Mouse (Mus musculus): ENCODE measurements around the gene Anxa9. TPM values are rescaled to one million over a fixed set of nuclear protein-coding genes. Genes with fewer than 3 reads are reported as not detected.

Gene Anxa9
- polyA plus RNA-seq, 1 experiment from 2014 or later: 7.1 TPM

DNA sequence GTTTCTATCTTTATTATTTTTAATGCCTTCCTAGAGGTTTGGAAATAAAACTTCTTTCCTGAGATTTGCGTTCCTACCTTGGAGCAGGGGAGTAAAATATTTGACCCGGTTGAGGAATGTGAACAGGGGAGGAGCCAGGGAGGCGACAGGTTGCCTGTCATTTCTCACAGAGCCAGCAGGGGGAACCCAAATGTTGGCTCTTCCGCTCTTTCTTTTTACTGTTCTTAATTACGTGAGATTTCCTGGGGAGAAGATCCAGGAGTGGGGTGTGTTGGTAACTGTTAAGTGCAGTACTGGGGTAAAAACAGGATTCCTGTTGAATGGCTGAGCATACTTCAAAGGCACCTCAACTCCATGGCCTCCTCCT, 10.9 kb downstream of the Anxa9 start:
- in situ Hi-C loops (cut with MboI; ENCODE audit: low pct_unique_long_range_greater_than_20kb): no loop called here
- no peak for ATAC-seq
- CTCF ChIA-PET: interaction anchor here (1.4 to 3.8 kb wide), 4 partner anchors 11 to 66 kb away, joined by 3 to 20 read pairs (median 6); partner anchors contain the start of gene Anxa9

DNA sequence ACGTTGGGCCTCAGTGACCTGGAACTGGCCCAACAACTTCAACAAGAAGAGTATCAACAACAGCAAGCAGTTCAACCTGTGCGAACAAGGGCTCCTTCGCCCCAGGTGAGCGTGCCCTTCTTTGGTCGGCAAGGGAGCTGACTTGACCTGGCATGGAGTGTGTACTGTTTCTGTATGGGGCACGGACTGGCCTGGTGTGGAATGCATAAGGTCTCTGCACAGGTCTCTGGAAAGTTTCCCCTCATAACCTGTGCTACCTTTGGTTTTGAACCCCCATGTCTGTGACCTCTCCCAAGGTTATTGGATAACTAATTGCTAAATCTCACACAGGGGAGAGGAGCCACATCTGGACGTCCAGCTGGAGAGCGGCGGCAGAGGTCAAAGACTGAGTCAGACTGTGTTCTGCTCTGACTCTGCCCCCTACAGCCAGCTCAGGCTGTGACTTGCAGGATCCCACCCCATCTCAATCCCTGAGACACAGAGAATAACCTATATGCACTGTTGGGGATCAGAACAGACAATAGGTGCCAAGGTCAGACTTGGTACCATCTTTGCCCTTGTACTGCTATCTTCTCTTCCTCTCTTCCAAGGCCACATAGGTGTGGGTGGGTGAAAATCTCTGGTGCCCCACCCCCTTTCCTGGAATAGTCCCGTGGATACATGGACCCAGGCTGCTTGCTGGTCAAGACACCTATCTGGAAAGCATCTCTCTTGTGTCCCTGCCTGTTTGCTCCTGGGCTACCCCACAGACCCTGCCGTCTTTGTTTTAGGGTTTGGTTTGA, 11.5 kb downstream of the Anxa9 start:
- ChIA-PET POLR2A (interaction anchor here (0.8 to 2.4 kb wide), 4 partner anchors 11 to 20 kb away, joined by 3 to 13 read pairs (median 6); partner anchors contain the start of genes Anxa9 and Cers2), CTCF (interaction anchor here (0.7 to 3.8 kb wide), 7 partner anchors 12 to 107 kb away, joined by 3 to 20 read pairs (median 6); partner anchors contain the start of gene 4930558C23Rik)
- H3K27me3 ChIP-seq: no peaks in the 10 kb centered on the region
- no peak for TF ChIP-seq CTCF (IDR thresholded peaks at IDR 0.05)
- no peak for DNase-seq (ENCODE audit: low read depth, low spot score)
- in situ Hi-C loops (cut with MboI; ENCODE audit: low pct_unique_long_range_greater_than_20kb): no loop called here
- ATAC-seq: no peak

More for the DNA sequence above, 10.9 kb downstream of the Anxa9 start:
- no peak for DNase-seq (ENCODE audit: low read depth, low spot score)
- H3K27me3 ChIP-seq: no peaks in the 10 kb centered on the region
- POLR2A ChIA-PET: interaction anchor here (1.2 to 2.0 kb wide), 2 partner anchors 14 to 19 kb away, joined by 3 to 8 read pairs; partner anchors contain the start of genes Cers2 and Prune1
- no peak for TF ChIP-seq CTCF (IDR thresholded peaks at IDR 0.05)

DNA sequence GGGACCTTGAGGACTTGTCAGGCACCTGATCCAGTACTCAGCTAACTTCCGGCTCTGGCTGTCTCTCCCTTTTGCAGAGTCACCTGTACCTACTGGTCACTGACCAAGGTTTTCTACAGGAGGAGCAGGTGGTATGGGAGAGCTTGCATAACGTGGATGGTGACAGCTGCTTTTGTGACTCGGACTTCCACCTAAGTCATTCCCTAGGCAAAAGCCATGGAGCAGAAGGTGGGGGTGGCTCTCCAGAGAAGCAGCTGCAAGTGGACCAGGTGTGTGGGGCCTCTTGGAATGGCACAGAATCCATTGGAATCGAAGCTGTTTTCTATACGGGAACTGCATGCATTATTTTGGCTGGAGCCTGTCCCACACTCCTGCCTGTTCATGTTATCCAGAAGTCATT, 12.3 kb downstream of the Anxa9 start:
- TF ChIP-seq CTCF (IDR thresholded peaks at IDR 0.05): no peak
- in situ Hi-C loops (cut with MboI; ENCODE audit: low pct_unique_long_range_greater_than_20kb): no loop called here
- H3K27me3 ChIP-seq: no peaks in the 10 kb centered on the region
- DNase-seq (ENCODE audit: low read depth, low spot score): no peak
- ChIA-PET POLR2A (interaction anchor here (0.8 to 2.4 kb wide), 5 partner anchors 8 to 21 kb away, joined by 3 to 13 read pairs (median 4); partner anchors contain the start of genes Anxa9 and Cers2), CTCF (interaction anchor here (0.9 to 3.8 kb wide), 7 partner anchors 10 to 107 kb away, joined by 3 to 20 read pairs (median 6); partner anchors contain the start of gene 4930558C23Rik)
- no peak for ATAC-seq

DNA sequence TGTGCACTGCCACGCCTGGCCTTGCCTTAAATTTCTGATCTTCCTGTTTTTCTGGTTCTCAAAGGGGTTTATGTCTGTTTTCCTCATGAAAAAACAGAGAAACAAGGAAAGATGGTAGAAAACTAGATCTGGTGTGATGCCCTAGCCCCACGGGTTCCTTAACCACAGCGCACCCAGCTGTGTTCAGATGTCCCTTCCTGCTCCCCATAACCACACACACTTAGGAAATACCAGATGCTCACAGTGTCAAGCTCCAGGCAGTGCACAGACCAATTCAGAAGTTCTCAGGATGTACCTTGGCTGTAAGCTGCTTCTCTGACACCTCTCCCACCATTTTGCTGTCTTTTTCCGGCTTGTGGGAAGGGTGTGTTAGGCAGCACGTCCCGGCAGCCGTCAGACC, 12.7 kb downstream of the Anxa9 start:
- no peak for TF ChIP-seq CTCF (IDR thresholded peaks at IDR 0.05)
- POLR2A ChIA-PET: interaction anchor here (0.6 to 2.4 kb wide), 6 partner anchors 9 to 28 kb away, joined by 3 to 13 read pairs (median 4); partner anchors contain the start of genes Anxa9 and Cers2
- H3K27me3 ChIP-seq: no peaks in the 10 kb centered on the region
- DNase-seq (ENCODE audit: low read depth, low spot score): no peak
- in situ Hi-C loops (cut with MboI; ENCODE audit: low pct_unique_long_range_greater_than_20kb): no loop called here
- ATAC-seq: no peak
- CTCF ChIA-PET: interaction anchor here (1.4 to 3.8 kb wide), 6 partner anchors 11 to 64 kb away, joined by 3 to 20 read pairs (median 6); no protein-coding TSS in a partner anchor

DNA sequence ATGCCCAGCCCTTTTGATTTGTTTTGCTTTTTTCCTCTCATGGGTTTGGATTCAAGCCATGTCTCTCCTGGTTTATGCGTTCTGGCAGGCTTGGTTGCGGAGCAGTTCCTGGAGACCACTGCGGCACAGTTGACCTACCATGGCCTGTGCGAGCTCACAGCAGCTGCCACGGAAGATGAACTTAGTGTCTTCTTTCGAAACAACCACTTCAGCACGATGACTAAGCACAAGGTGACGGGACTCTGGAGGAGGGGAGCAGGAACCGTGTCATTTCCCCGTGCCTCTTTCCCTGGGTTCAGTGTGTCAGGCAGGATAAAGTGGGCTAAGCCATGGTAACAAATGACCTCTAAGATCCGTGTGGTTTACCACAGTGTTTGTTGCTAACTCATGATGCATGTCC, 13.4 kb downstream of the Anxa9 start:
- ChIA-PET POLR2A (interaction anchor here (0.9 to 2.4 kb wide), 5 partner anchors 10 to 22 kb away, joined by 3 to 13 read pairs (median 5); partner anchors contain the start of genes Anxa9, Cers2 and Mindy1), CTCF (interaction anchor here (1.0 to 3.8 kb wide), 3 partner anchors 10 to 18 kb away, joined by 3 to 20 read pairs (median 3); no protein-coding TSS in a partner anchor)
- in situ Hi-C loops (cut with MboI; ENCODE audit: low pct_unique_long_range_greater_than_20kb): no loop called here
- DNase-seq (ENCODE audit: low read depth, low spot score): peak; percentile 100
- H3K27me3 ChIP-seq: no peaks in the 10 kb centered on the region
- TF ChIP-seq CTCF (IDR thresholded peaks at IDR 0.05): no peak
- peak; percentile 89 for ATAC-seq

DNA sequence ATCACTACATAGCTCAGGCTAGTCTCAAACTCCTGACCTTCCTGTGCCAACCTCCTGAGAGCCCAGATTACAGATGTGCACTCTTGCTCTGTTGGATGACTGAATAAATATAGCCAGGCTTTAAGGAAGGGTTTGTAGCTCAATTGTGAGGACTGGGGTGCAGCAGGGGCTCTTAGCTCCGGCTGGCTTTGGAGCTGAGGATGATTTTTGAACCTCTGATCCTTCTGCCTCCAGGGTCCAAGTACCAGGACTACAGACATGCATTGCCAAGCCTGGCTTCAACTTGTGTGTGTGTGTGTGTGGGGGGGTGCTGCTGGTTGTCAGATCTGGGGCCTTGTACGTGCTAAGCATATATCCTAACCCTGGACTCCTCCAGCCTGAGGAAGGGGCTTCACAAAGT, 14.1 kb downstream of the Anxa9 start:
- POLR2A ChIA-PET: interaction anchor here (0.7 to 1.6 kb wide), 4 partner anchors 9 to 23 kb away, joined by 3 to 5 read pairs (median 4); partner anchors contain the start of genes Cers2 and Mindy1
- no peak for TF ChIP-seq CTCF (IDR thresholded peaks at IDR 0.05)
- DNase-seq (ENCODE audit: low read depth, low spot score): no peak
- no peaks in the 10 kb centered on the region for H3K27me3 ChIP-seq
- in situ Hi-C loops (cut with MboI; ENCODE audit: low pct_unique_long_range_greater_than_20kb): no loop called here
- CTCF ChIA-PET: interaction anchor here (1.0 to 3.8 kb wide), 2 partner anchors 9 to 19 kb away, joined by 3 to 20 read pairs; no protein-coding TSS in a partner anchor
- no peak for ATAC-seq

DNA sequence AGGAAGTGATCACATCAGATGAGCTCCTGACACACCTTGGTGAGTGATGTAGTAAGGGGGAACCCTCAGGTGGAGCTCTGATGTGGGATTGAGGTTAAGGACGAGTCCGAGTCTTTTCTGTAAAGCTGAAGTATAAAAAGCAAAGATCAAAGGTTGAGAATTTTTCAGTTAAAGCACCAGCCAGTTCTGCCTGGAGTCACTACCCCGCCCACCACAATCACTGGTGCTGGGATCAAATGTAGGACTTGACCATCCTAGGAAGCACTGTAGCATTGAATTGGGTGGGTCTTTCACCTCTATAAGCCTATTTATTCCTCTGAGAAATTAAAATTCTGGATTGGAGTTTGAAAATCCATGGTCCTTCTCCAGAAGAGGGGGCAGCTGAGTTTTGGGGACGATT, 15.9 kb downstream of the Anxa9 start:
- in situ Hi-C loops (cut with MboI; ENCODE audit: low pct_unique_long_range_greater_than_20kb): no loop called here
- CTCF ChIA-PET: interaction anchor here (1.9 kb wide), 1 partner anchor 20 kb away, joined by 5 read pairs; no protein-coding TSS in a partner anchor
- ATAC-seq: no peak
- POLR2A ChIA-PET: interaction anchor here (0.6 to 1.3 kb wide), 2 partner anchors 9 to 26 kb away, joined by 4 read pairs; partner anchors contain the start of gene Prune1
- no peak for TF ChIP-seq CTCF (IDR thresholded peaks at IDR 0.05)
- H3K27me3 ChIP-seq: no peaks in the 10 kb centered on the region
- no peak for DNase-seq (ENCODE audit: low read depth, low spot score)

DNA sequence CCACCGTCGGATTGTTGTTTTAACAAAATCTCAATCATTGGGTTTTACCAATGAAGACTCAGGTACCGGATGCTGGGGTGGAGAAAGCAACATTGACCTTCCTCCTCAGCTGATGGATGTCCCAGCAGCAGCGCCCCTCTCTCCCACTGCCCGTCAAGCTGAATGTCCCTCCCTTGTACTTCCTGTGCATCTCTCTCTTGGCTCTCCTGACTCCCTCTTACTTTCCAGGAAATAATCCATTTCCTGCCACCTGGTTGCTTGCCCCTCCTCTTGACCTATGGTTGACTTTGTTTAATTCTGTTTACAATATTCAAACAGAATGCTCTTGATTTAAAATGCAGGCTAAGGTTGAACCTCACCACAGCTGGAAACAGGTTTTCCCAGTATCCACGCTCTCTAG, 16.8 kb downstream of the Anxa9 start:
- POLR2A ChIA-PET: interaction anchor here (1.3 kb wide), 1 partner anchor 8 kb away, joined by 4 read pairs; the partner anchor contains the start of gene Prune1
- no peak for DNase-seq (ENCODE audit: low read depth, low spot score)
- no peaks in the 10 kb centered on the region for H3K27me3 ChIP-seq
- no peak for ATAC-seq
- in situ Hi-C loops (cut with MboI; ENCODE audit: low pct_unique_long_range_greater_than_20kb): no loop called here
- TF ChIP-seq CTCF (IDR thresholded peaks at IDR 0.05): no peak
- CTCF ChIA-PET: interaction anchor here (1.9 kb wide), 1 partner anchor 21 kb away, joined by 5 read pairs; no protein-coding TSS in a partner anchor

DNA sequence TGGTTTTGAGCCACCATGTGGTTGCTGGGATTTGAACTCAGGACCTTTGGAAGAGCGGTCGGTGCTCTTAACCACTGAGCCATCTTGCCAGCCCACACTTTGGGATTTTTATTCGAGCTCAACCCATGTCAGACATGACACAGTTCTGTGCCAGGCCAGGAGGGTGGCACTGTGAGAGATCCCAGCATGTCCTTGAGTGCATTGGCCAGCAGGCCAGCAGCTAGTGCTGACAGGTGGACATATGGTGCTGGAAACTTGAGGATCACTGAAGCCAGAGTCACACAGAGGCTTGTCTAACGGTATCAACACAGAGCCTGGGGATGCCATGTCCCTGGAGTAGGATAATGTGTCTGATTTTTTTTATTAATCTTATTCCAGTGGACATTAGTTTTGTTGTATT, 17.6 kb downstream of the Anxa9 start:
- DNase-seq (ENCODE audit: low read depth, low spot score): no peak
- no peaks in the 10 kb centered on the region for H3K27me3 ChIP-seq
- ChIA-PET CTCF (no interaction called here), POLR2A (no interaction called here)
- no peak for ATAC-seq
- TF ChIP-seq CTCF (IDR thresholded peaks at IDR 0.05): no peak
- in situ Hi-C loops (cut with MboI; ENCODE audit: low pct_unique_long_range_greater_than_20kb): no loop called here

DNA sequence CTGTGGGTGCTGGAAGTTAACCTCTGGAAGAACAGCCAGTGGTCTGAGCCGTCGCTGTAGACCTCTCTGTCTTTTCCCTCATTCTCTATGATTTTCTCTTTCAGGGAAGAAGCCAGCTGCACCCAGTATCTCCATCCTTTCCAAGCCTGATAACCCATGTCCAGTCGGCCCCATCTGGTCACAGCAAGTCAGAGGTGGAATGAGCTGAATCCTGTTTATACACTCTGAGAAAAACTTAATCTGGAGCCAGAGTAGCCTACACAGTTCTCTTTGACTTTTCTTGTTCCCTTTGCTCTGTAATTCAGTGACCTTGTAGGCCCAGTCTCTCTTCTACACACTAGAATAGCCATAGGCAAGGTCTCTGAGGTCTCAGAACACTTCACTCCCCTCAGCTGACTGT, 19.4 kb downstream of the Anxa9 start:
- no peaks in the 10 kb centered on the region for H3K27me3 ChIP-seq
- TF ChIP-seq CTCF (IDR thresholded peaks at IDR 0.05): no peak
- in situ Hi-C loops (cut with MboI; ENCODE audit: low pct_unique_long_range_greater_than_20kb): no loop called here
- ATAC-seq (no peak), DNase-seq (ENCODE audit: low read depth, low spot score) (no peak)
- CTCF ChIA-PET: no interaction called here
- POLR2A ChIA-PET: no interaction called here

Measured in Patski (cell line).